Mouse (Mus musculus) activated CD4-positive, CD25-positive, alpha-beta regulatory T cell, adult 4 months (primary cell): ENCODE measurements around the gene Sp7. TPM values are rescaled to one million over a fixed set of nuclear protein-coding genes. Genes with fewer than 3 reads are reported as not detected.

ENCODE experiments used
- ATAC-seq: one replicate; pipeline ENCODE4 v1.8.0; 2017
- polyA plus RNA-seq, 2 experiments: library from polyadenylated mRNA; unstranded; fragments of 100-300 nt; shearing (Covaris generic); gene quantifications; one replicate each; pipeline ENCODE4 v1.2.1; 2017

The Sp7 gene
- polyA plus RNA-seq, 2 experiments from 2014 or later = not detected

- ATAC-seq = no peak
Measured at GRCm38 (mm10) chr15:102386640-102387039, 19.7 kb upstream of the Sp7 start.

- no peak for ATAC-seq
Measured at GRCm38 (mm10) chr15:102383671-102384070, 16.7 kb upstream of the Sp7 start.

- peak; percentile 28 for ATAC-seq
Measured at GRCm38 (mm10) chr15:102381575-102381974, 14.6 kb upstream of the Sp7 start.

GRCm38 (mm10) chr15:102377810-102378262 is 10.9 kb upstream of the Sp7 start:
- ATAC-seq = peak; percentile 39

- ATAC-seq = peak; percentile 62
Measured at GRCm38 (mm10) chr15:102377163-102377543, 10.2 kb upstream of the Sp7 start.

- peak; percentile 28 for ATAC-seq
Measured at GRCm38 (mm10) chr15:102376453-102377162, 9.6 kb upstream of the Sp7 start.

GRCm38 (mm10) chr15:102370727-102371126 is 3.7 kb upstream of the Sp7 start:
- no peak for ATAC-seq

- no peak for ATAC-seq
Measured at GRCm38 (mm10) chr15:102369972-102370371, 3.0 kb upstream of the Sp7 start.

- no peak for ATAC-seq
Measured at GRCm38 (mm10) chr15:102366238-102366637, 744 bp downstream of the Sp7 start.

- ATAC-seq = no peak
Measured at GRCm38 (mm10) chr15:102364678-102365077, 2.3 kb downstream of the Sp7 start.

- ATAC-seq = no peak
Measured at GRCm38 (mm10) chr15:102362648-102363047, 4.3 kb downstream of the Sp7 start.

- no peak for ATAC-seq
Measured at GRCm38 (mm10) chr15:102358834-102359233, 8.1 kb downstream of the Sp7 start.

GRCm38 (mm10) chr15:102358126-102358525 is 8.9 kb downstream of the Sp7 start:
- no peak for ATAC-seq

GRCm38 (mm10) chr15:102356501-102357325 is 10.3 kb downstream of the Sp7 start:
- no peak for ATAC-seq

- no peak for ATAC-seq
Measured at GRCm38 (mm10) chr15:102355871-102356441, 11.0 kb downstream of the Sp7 start.

- no peak for ATAC-seq
Measured at GRCm38 (mm10) chr15:102355134-102355870, 11.7 kb downstream of the Sp7 start.

- no peak for ATAC-seq
Measured at GRCm38 (mm10) chr15:102353986-102354385, 13.0 kb downstream of the Sp7 start.

- ATAC-seq = no peak
Measured at GRCm38 (mm10) chr15:102352177-102352576, 14.8 kb downstream of the Sp7 start.

- ATAC-seq = no peak
Measured at GRCm38 (mm10) chr15:102350942-102351291, 16.1 kb downstream of the Sp7 start.

- peak; percentile 95 for ATAC-seq
Measured at GRCm38 (mm10) chr15:102350138-102350941, 16.6 kb downstream of the Sp7 start, which contains the start of gene Aaas. Aaas (minus strand) TSS chr15:102350771.

- no peak for ATAC-seq
Measured at GRCm38 (mm10) chr15:102346444-102346843, 20.5 kb downstream of the Sp7 start.

GRCm38 (mm10) chr15:102344490-102344889 is 22.5 kb downstream of the Sp7 start:
- ATAC-seq = no peak
